Mouse (Mus musculus): ENCODE measurements around the gene Hat1.

Hat1 gene

DNA sequence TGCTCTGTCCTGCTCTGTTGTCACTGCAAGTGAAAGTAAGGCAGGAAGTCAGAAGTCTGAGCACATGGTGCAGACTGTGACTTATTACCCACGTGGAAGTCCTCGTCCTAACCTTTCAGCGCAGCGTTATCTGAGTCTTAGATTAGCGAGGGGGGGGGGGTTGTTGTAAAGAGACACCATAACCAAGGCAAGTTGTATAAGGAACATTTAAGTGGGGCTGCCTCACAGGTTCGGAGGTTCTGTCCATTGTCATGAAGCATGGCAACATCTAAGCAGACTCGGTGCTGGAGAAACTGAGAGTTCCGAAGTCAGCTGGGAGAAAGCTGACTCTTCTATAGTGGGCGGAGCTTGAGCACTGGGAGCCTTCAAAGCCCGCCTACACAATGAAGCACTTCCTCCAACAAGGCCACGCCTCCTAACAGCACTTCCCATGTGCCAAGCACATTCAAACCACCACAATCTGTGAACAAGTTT, 12.3 kb upstream of the Hat1 start:
- no peak for DNase-seq (ENCODE audit: low read depth)

DNA sequence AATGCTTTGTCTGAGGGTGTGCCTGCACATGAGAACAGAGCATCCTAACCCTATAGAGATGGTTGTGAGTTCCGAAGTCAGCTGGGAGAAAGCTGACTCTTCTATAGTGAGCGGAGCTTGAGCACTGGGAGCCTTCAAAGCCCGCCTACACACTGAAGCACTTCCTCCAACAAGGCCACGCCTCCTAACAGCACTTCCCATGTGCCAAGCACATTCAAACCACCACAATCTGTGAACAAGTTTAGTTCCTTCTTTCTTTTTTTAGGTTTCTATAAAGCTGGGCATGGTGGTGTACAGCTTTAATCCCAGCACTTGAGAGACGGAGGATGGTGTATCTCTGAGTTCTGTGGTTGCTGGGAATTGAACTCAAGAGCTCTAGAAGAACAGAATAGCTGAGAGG, 11.3 kb upstream of the Hat1 start:
- DNase-seq (ENCODE audit: low read depth) = no peak

DNA sequence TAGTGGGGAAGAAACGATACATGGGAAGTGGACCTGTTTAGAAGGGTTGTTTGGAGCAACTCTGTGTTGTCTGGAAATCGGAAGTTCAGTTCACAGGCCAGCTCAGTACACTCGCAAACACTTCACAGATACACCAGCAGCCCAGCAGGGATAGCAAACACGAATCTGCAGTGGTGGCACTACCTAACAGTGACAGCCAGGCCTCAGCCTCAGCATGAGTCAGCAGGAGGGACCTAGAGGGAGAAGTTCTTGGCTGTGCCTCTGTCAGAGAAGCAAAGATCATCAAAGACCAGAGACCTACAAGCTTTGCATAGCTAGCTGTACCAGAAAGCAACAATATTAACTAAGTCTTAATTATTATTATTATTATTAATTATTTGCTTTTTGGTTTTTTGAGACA, 6.8 kb upstream of the Hat1 start:
- peak; percentile 49 for DNase-seq (ENCODE audit: low read depth)

DNA sequence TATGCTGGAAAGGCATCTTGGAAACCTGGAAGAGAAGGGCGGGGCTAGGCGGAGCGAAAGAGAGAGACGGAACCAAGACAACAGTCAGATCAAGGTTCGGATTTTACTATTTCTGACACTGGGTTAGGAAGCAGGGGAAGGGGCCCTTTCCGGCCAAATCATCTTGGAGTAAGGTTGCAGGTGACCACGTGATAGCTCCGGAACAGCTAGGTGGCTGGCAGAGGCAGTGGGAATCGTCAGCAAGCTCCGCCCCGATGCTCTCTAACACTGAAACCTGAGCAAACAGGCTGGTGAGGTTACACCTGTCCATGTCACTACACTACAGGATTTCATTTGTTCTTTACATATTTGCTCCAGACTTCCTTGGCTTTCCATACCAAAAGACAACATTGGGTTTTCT, 4.9 kb upstream of the Hat1 start:
- DNase-seq (ENCODE audit: low read depth) = no peak

DNA sequence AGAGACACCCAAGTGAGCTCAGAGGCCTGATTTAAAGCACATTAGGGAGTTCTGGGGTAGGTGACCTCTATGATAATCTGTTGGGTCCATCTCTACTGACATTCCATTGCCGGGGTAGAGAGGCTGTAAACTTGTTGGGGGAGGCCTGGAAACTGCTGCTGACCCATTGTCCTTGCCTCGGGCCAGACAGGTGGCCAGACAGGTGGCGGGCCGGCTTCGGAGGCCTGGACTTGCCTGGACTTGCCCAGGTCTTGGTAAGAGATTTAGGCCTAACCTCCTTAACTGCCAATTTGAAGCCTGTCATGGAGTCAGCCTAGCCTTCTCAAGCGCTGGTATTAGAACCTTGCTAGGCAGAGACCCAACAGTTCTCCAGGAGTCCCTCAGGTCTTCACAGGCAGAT, 992 bp upstream of the Hat1 start:
- DNase-seq (ENCODE audit: low read depth) = no peak

DNA sequence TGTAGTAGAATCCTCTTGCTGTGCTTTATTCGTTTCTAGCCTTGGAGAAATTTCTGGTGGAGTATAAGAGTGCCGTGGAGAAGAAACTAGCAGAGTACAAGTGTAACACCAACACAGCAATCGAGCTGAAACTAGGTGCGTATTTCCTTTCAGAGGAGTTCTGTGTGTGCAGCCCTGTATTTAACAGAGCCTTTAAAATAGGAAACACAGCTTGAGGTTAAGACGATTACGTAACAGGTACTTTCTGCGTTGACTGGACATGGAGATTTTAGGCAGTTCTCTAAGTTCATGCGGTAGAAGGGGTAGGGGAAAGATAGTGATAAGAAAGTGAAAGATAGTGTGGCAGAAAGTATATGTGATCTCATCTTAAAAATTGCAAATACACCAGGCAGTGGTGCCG, 1.1 kb downstream of the Hat1 start:
- DNase-seq (ENCODE audit: low read depth) = peak; percentile 87

DNA sequence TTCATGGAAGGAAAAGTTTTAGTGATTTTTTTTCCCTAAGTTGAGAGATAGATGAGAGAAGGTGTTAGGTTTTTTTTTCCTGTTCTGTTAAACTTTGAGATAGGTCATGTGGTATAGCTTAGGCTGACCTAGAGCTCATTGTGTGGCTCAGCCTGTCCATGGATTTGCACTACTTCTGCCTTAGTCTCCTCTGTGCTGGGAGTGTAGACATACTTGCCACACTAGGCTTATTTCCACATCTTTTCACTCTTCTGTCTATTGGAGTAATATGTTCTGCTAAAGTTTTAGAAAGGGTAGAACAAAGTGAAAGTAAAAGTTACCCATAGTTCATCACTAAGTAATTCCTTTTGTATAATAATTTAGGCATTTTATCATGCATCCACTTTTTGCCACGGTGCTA, 16.9 kb downstream of the Hat1 start:
- peak; percentile 54 for DNase-seq (ENCODE audit: low read depth)

DNA sequence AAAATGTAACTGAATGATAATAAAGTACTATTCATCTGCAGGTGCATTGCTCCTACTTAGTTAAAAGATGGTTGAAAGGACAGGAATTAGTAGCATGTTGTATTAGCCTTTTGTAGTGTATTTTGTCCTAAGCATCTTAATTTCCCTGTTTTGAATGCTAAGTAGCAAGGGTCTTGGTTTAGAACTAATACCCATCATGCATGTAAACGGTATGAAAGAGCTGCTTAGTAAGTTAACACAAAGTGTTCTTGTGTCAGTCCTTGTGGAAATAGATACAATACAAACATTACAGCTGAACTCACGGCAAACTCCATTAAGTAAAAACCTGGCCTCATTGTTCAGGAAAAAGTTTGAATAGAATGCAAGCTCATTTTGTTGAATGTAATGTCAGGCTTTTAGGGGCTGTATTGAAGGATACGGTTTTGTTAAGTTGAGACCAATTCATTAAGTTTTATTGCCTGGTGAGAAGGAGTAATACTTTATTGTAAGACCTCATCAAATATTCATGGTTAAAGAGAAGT, 30.1 kb downstream of the Hat1 start:
- DNase-seq (ENCODE audit: low read depth) = no peak

DNA sequence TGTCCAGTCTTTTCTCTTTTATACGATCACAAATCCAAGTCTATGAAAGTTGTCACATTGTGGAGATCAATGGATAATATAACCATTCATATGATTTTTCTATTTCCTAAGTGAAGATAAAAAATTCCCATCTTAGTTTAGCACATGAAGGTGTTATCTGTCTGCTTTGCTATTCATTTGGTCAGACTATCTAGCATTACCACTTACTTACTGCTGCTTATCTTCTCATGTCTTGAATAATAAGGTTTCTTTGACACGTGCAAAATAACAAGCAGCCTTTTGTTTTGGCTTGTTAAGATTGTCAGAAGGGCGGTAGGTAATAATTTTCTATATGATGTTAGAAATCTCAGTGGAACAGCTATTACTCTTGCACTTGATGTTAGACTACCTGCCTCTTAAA, 30.6 kb downstream of the Hat1 start:
- no peak for DNase-seq (ENCODE audit: low read depth)

DNA sequence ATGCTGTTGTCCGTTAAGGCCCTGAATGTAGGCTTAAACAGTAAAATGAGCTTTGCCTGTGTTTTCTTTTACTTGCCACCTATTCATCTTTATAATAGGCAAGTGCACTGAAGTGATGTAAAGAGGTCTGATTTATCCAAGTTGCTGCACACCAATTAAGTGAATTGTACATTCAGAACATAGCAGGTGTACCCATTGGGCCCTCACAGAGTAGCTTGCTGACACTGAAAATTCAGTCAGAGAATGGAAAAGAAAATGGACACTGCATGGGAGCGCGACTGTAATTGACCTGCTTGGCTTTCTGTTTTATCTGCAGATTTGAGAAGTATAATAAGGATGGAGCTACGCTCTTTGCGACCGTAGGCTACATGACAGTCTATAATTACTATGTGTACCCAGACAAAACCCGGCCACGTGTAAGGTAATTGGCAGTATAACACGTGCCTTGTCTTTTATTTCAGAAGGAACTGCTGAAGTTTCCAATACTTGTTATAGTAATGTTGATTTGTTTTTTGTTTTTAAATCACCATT, 32.2 kb downstream of the Hat1 start:
- no peak for DNase-seq (ENCODE audit: low read depth)

DNA sequence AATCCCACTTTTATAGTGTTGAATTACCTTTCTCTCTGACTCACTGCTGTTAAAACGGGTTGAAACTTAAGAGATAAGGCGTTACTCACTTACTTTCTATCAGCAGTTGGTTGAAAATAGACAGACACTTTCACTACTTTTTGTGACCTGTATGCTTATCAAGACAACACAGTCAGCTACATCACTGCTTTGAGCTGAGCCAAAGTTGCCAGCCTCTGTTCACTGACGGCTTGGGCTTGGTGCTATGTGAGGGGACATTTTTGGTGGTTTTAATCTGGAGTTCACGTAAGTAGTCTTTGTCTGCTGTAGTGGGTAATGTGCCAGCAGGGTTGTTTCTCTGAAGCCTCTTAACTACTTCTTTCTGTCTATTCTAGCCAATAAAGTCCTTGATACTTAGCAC, 35.8 kb downstream of the Hat1 start:
- DNase-seq (ENCODE audit: low read depth) = peak; percentile 32

DNA sequence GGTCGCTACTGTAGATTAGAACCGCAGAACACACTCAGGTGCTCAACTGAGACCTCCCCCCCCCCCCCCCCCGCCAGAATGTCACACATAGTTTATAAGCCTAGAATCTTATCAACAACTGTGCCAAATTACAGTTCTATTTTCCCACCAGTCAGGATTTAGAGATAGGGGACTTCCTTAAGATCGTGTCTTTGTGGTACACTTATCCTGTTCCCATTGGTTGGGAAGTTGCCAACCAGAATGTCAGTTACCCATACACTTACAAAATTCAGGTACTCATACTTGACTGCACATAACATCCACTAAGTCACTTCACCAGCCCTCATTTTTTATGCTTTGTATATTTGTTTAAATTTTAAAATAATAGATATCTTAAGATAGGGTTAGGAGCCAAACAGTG, 46.7 kb downstream of the Hat1 start:
- DNase-seq (ENCODE audit: low read depth) = peak; percentile 50

DNA sequence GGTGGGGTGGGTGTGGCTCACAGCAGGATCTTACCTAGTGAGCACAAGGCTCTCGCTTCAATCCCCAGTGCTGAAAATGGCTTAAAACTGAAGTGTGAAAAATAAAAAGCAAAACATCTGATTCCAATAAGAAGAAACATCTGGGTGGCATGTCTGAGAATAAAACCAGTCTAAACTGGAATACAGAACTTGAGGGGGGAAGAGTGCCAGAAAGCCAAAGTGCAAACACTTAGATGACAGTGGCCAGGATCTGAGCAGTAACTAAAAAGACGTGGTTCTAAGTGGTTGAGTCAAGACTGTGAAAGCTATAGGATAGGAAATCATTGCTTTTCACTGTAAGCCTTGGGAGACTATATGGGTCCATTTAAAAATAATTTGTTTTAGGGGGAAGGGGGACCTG, 54.6 kb downstream of the Hat1 start:
- no peak for DNase-seq (ENCODE audit: low read depth)

DNA sequence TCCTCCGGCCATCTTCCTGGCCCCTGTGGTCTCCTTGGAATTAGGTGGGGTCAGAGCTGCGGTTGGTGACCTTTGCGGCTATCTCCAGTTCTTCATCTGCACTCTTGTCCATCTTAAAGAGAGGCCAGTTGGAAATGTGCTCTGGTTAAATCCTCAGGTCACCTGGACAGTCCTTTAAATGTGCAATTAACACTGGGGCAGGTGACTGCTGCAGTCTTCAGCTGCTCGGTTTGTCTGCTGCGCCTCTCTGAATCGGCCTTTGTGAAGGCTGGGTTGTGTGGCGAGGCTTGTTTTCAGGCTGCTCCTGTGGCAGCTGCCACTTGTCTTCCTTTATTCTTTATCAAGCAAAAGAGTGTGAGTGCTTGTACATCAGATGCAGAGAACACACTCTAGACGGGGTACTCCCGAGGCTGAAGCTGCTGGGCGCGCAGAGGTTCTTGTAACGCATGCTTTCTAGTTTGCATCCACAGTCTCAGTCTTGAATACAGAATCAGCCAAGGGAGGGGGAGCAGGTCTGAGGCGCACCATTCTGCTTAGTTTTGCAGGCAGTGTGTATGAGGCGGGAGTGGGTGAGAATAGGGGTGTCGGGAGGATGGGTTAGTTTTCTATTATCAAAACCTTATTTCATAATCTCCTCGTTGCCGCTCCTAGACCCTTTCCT, 56.9 kb downstream of the Hat1 start:
- DNase-seq (ENCODE audit: low read depth) = no peak

DNA sequence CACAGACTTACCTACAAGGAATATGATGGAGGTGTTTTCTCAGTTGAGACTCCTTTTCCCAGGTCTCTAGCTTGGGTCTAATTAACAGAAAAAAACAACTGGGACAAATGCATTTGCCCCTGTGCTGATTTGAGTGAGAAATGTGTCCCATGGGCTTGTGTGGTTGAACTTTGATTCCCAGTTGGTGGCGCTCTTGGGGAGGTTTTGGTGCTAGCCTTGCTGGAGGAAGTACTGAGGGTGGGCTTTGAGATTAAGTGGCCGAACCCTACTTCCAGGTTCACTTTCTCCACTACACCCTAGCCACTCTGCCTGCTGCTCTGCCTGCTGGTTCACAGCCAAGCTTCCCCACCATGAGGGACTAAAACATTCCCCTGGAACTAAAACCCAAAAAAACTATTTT, 60.8 kb downstream of the Hat1 start:
- DNase-seq (ENCODE audit: low read depth) = peak; percentile 64

DNA sequence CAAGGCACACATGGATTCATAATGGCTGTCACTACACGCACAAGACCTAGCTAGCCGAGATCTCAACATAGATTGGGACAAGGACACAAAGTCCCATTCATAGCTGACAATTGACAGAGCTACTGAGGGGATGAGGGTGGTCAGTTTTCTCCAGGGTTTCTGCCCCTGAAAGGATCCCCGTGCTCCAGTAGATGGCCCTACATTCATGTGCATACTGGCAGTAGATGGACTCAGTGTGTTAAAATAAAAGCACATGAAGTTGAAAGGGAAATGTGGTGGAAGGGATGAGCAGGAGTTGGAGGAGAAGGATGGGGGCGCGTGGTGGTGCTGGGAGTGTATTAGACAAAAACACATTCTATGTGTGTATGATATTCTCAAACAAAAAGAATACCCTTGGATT, 63.0 kb downstream of the Hat1 start:
- DNase-seq (ENCODE audit: low read depth) = peak; percentile 58

DNA sequence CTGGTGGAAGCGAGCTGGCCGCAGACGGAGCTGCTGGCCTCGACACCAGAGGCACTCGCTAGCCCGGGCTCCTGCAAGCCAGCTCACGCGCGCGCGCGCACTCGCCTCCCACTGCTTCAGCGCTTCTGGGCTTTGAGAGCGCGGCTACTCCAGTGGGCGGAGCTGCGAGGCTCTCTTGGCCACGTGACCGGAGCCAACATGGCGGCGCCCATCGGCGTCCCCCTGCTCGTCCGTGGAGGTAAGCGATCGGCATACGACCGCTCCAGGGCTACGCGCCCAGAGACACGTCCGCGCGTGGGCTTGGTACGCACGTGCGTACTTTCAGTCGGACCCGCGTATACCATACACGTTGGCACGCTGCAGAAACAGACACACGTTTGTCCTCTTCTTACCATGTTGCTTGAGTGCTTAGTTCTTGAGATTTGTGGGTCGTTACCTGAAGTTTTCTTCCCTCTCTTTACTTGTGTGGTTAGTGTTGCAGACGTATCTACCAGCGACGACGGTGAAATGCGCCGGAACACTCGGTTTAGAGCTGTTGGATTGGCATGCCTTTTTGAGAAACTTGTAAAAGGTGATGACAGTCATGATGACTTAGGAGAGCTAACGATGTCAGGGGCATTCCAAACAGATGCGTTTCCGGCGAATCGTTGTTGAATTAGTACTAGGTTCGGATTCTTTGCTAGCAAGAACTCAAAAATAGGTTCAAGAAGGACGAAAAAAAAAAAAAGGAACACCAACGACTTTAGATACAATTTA, 64.6 kb downstream of the Hat1 start, which contains the start of gene Metap1d:
Gene Metap1d, plus strand, starts transcription at position 116 of the 756 bp plus-strand sequence.
- DNase-seq (ENCODE audit: low read depth) = peak; percentile 96

DNA sequence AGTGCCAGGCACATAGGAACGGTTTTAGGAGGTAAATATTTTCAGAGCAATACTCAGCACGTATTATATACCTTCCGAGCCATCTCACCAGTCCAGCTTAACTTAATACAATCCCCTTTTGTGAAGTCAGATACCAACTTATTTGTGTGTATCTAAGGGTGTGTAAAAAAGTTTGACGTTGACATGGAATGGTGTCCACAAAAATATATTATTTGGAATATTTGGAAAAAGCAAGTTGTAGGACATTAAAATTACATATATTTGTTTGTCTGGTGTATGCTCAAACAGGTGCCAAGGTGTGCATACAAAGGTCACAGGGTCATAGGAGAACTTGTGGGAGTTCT, 65.1 kb downstream of the Hat1 start:
- DNase-seq (ENCODE audit: low read depth) = no peak

DNA sequence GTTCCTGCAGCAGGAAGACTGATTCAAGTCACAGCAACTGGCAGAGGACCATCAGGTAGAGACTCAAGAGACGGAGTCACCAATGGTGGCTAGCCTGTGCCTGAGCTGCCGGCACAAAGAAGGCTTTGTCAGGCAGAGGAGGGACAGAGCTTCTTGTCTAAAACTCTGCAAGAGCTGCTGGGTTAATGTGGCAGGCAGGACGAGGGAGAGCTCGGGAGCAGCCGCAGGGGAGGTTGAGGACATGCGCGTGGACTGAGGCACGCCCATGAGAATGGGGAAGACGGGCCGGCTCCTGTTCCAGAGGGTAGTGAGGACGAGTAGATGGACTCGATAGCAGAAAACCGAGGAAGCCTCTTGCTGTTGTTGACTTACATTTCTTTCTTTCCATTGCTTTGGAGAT, 69.9 kb downstream of the Hat1 start:
- DNase-seq (ENCODE audit: low read depth) = no peak

DNA sequence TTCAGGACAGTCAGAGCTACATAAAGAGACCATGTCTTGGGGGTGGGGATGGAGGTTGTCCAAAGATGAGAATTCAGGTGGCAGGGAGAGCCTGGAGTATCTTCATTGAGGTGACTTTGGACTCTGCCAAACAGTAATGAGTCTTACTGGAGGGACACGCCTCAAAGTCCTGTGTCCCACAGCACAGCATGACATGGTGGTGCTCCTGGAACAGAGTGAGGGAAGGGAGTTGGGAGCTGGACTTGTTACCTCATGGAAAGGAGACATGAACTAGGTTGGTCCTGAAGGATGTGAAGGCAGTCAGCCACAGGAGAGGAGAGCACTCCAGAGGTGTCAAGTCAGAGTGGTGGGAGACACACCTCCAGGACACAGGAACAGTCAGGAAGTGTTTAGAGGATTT, 70.9 kb downstream of the Hat1 start:
- no peak for DNase-seq (ENCODE audit: low read depth)

DNA sequence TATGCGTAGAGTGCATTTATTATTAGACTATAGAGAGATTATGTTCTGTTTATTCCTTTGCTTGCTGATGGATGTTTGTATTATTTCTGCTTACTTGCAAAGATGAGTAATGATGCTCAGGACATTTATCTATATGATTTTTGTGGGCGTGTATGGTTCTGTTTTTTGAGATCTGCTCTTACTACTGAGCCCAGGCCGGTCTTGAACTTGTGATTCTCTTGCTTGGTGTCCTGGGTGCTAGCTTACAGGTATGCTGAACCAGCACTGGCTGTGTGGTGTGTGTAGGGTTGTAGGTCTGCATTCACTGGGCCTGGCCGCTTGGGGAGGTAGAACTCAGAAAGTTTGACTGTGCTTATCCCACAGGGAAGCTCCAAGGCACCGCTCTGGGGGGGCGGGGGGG, 72.4 kb downstream of the Hat1 start:
- no peak for DNase-seq (ENCODE audit: low read depth)

DNA sequence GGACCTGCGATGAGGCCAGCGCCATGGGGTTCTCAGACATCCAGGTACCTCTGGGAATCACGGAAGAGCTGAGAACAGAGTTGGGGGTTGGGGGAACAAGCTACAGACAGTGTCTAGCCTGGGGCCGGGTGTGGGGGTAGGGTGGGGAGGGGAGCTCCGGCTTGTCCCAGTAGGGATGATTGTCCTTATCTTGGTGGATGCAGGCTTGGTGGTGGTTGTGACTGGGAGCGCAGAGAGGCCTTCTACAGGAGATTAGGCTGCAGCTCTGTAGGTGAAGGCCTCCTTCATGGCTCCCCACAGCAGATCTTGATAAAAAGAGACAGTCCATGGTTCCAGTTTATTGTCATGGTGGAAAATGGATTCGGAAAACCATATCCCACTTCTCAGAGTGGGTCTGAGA, 72.8 kb downstream of the Hat1 start:
- no peak for DNase-seq (ENCODE audit: low read depth)

DNA sequence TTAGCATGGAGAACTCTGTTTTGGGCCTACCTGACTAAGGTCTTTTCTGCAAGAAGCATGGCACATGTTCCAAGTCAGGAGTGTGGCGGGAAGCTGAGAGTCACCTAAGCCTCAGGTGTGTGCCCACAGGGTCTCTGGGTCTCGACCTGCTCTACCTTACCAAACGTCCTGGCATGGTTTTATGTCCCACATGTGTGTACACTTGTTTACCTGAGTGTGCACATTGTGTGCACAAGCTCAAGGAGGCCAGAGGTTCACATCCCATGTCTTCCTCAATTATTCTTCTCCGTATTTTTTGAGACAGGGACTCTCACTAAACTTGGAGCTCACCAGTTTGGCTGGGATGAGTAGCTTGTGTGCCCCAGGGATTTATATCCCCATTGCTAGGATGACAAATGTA, 73.3 kb downstream of the Hat1 start:
- no peak for DNase-seq (ENCODE audit: low read depth)
